Mouse (Mus musculus) erythroblast, embryonic 14.5 days (primary cell): ENCODE measurements around the gene Josd1.

Experiments
- GATA1 ChIP-seq: IDR thresholded peaks from 2 replicates; pipeline ENCODE4 v1.6.1; 2012; ENCODE audit warnings: low read length, inconsistent platforms, mixed read lengths
- TAL1 ChIP-seq: IDR thresholded peaks from 3 replicates; pipeline ENCODE4 v1.6.1; 2012; ENCODE audit warnings: low read length, inconsistent platforms, mixed read lengths

- no peak for TF ChIP-seq GATA1
- TF ChIP-seq TAL1, result no peak
Measured at GRCm38 (mm10) chr15:79716710-79717109, 29.0 kb upstream of the Josd1 start.
